Mouse (Mus musculus): ENCODE data around the gene Pif1.

Gene Pif1

GRCm38 (mm10) chr9:65593596-65593995, 6.6 kb downstream of the Pif1 start:
- no peak for DNase-seq (ENCODE audit: low spot score in 2 of 2)

- no peak for DNase-seq (ENCODE audit: low spot score in 2 of 2)
Observed at GRCm38 (mm10) chr9:65598765-65599249, 11.8 kb downstream of the Pif1 start.

DNA sequence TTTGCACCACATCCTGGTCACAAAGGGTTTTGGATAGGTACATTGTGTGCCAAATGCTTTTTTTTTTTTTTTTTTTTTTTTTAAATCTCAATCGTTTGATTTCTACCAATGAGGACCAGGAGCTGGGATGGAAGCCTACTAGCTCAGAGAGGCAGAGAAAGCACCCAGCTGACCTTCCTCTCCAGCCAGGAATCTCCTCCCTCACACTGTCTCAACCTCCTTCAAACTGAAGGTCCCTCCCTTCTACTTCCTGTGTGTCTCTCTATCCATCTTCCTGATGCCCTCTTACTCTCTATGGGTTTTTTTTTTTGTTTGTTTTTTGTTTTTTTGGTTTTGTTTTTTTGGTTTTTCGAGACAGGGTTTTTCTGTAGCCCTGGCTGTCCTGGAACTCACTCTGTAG, 14.0 kb downstream of the Pif1 start:
- no peak for DNase-seq (ENCODE audit: low spot score in 2 of 2)

GRCm38 (mm10) chr9:65603401-65604102, 16.6 kb downstream of the Pif1 start:
- DNase-seq (ENCODE audit: low spot score in 2 of 2): no peak

GRCm38 (mm10) chr9:65605471-65606136, 18.6 kb downstream of the Pif1 start:
- DNase-seq (ENCODE audit: low spot score in 2 of 2): peak; percentile 20 to 38

DNA sequence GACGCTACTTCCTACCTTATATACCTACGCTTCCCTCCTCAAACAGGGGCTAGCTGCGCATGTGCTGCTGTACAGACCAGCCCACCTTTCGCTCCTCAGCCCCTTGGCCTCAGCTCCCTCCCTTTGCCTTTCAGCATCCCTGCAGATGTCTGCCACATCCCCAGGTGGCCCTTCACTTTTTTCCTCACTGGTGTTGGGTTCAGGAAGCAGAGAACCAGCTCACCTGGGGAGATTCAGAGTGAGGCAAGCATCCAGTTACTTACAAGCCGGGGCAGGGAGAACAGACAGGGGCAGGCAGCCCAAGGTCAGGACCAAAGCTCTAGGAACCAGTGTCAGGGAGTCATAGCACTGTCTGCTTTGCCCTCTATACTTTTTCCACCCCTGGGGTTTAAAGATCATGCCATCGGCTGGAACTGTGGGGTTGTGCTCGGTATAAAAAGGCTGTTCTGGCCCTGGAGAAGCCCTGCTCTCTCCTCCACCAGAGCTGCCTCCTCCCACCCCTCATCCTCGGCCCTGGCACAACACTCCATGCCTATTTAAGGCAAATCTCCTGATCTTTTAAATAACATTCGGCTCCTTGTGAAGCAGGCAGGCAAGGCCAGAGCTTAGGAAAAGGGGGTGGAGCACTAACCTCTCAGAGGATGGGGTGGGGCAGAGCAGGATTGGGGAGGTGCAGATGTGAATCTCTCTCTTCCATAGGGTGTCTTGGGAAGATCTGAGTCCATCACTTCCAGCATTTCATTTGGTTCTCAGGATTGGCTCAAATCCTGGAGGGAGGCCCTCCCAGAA, 19.6 kb downstream of the Pif1 start:
- no peak for DNase-seq (ENCODE audit: low spot score in 2 of 2)

DNA sequence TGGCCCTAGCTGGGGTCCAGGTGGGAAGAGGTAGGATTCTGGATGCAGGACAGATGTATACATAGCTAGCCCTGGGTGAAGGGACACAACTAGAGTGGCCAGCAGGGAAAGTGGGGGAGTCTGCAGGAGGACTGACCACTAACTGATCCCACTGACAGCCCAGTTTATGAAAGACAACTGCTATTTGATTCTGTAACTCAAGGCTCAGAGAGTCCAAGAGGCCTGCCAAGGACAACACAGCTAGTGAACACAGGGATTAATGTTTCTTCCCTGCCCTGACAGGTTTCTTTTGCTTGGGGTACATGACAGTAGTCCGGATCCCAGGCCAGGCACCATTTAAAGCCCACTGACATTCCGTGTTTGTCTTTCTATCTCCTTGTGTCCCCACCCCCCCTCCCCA, 20.2 kb downstream of the Pif1 start:
- DNase-seq (ENCODE audit: low spot score in 2 of 2): no peak

- no peak for DNase-seq (ENCODE audit: low spot score in 2 of 2)
Observed at GRCm38 (mm10) chr9:65611969-65612486, 25.1 kb downstream of the Pif1 start.

- DNase-seq (ENCODE audit: low spot score in 2 of 2): no peak
Observed at GRCm38 (mm10) chr9:65613098-65613497, 26.1 kb downstream of the Pif1 start.

GRCm38 (mm10) chr9:65619311-65619710, 32.4 kb downstream of the Pif1 start:
- no peak for DNase-seq (ENCODE audit: low spot score in 2 of 2)

- DNase-seq (ENCODE audit: low spot score in 2 of 2): no peak
Observed at GRCm38 (mm10) chr9:65621196-65621595, 34.2 kb downstream of the Pif1 start.

- DNase-seq (ENCODE audit: low spot score in 2 of 2): no peak
Observed at GRCm38 (mm10) chr9:65621666-65622065, 34.7 kb downstream of the Pif1 start.

GRCm38 (mm10) chr9:65622826-65623225, 35.9 kb downstream of the Pif1 start:
- no peak for DNase-seq (ENCODE audit: low spot score in 2 of 2)

- no peak for DNase-seq (ENCODE audit: low spot score in 2 of 2)
Observed at GRCm38 (mm10) chr9:65624266-65624665, 37.3 kb downstream of the Pif1 start.

DNA sequence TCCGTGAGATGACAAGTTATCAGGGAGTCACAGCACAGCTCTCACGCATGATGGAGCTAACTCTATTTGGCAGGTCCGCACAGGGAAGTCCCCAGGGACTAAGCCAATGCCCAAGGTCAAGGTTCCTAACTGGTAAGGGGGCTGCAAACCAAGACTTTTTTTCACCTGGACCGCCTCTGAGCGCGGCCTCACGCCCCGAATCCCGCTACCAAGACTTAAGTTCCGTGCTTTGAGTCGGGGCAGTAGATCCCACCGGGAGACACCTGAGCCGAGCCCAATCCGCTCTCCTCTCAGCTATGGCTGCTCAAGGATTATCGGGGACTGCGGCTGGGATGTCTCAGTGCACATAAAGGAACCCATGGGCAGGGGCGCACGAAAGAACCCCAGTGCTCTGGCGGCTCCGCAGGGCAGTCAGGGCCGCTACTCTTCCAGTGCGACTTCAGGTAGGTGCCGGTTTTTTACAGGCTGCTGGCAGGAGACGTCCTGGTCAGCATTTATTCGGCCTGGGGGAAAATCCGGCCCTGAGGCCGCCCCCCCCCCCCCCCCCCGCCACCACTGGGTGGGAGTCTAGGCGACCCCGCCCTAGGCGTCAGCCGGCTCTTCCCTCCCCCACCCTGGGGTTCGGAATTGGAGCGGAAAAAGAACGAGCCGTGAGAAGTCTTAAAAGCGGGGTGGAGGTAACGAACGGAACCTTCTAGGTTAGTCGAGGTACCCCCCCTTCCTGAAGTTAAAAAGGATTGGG, 42.2 kb downstream of the Pif1 start, which contains the start of gene Rbpms2:
Gene Rbpms2, plus strand, starts transcription at position 624 of the 742 bp plus-strand sequence.
- DNase-seq (ENCODE audit: low spot score in 2 of 2): no peak

GRCm38 (mm10) chr9:65629767-65630630, 43.0 kb downstream of the Pif1 start:
- DNase-seq (ENCODE audit: low spot score in 2 of 2): no peak

DNA sequence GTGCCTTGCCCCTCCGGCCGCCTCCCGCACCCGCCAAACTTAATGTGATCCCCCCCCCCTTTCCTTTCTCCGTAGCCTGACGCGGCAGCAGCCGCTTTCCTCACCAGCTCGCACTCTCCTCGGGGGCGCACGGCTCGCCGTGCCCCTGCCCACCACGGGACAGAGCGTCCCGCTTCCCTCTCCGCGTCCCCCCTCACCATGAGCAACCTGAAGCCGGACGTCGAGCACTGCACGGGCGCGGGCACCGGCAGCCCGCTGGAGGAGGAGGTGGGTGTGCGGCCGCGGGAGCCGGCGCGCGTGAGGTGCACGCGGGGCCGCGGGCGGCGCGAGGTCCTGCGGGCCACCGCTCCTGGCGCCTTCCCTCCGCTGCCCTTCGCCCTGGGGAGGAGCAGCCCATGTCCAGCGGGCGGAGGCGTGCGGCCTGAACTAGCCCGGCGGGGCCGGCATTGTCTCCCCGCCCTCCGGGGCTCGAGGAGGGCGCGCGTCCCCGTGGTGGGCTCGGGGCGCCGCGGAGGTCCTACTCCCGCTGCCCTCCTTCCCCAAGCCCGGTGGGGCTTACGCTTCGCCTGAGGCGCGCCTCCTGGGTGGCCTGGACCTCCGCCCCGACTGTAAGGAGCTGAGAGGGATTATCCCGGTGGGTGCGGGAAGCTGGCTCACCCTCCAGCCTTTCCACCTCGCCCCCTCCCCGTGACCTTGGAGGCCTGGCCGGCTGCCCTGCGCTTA, 43.8 kb downstream of the Pif1 start:
- DNase-seq (ENCODE audit: low spot score in 2 of 2): no peak

GRCm38 (mm10) chr9:65631354-65632021, 44.5 kb downstream of the Pif1 start:
- no peak for DNase-seq (ENCODE audit: low spot score in 2 of 2)

GRCm38 (mm10) chr9:65635766-65636165, 48.8 kb downstream of the Pif1 start:
- DNase-seq (ENCODE audit: low spot score in 2 of 2): no peak
